23 mouse cellular contexts compared by ENCODE assay signal in genomic region chr13:76393106-76393505, GRCm38 (mm10). TPM values are rescaled to one million over a fixed set of nuclear protein-coding genes. Genes with fewer than 3 reads are reported as not detected.
DNase-seq lines count a peak whose midpoint lies in the region; ATAC-seq lines count a peak whose summit lies in the region.
"Had no signal": no experiment of that assay in that cellular context is flagged by ENCODE, and none has a peak within 500 bp of the region (broad histone marks: within the 10 kb centered on the region; RNA-seq: fewer than 3 reads in every experiment).

No protein-coding gene starts in this region.

- ATAC-seq in common myeloid progenitor, adult 5-6 weeks (replicated peaks; ENCODE audit: low read depth, poor library complexity, severe bottlenecking), result peak; percentile 61
- ATAC-seq in monocyte, adult 5-6 weeks (replicated peaks; ENCODE audit: insufficient number of reproducible peaks, low FRiP score, low TSS enrichment, poor library complexity, severe bottlenecking), result 0 out of 2 replicates have a peak, but pooled peaks have one; percentile 40
- ATAC-seq in midbrain, embryonic 13.5 days, result no peak
- ATAC-seq: CD4-positive, CD25-positive, alpha-beta regulatory T cell, adult 4 months; forebrain, embryonic 14.5 days; forebrain, postnatal 0 days; hindbrain, postnatal 0 days; inflammation-experienced regulatory T-cells, adult 6 months had no signal

- H3K27me3 ChIP-seq in midbrain, embryonic 13.5 days, result no peaks in the 10 kb centered on the region

- peak; percentile 21 for DNase-seq in 416B (ENCODE audit: low read depth)
- DNase-seq in frontal cortex, postnatal 14 days (ENCODE audit: low spot score in 2 of 2), result no peak
- DNase-seq in urinary bladder, postnatal 25 days (ENCODE audit: low spot score), result no peak
- DNase-seq: adrenal gland, adult 2 months; adrenal gland, postnatal 14 days; cerebellum, adult 11-12 months; cerebellum, adult 8-10 months; cerebellum, postnatal 10 days; cerebellum, postnatal 36 days; forebrain, postnatal 0 days; gastrocnemius, postnatal 25 days; heart, postnatal 36 days had no signal

- H3K9me3 ChIP-seq in midbrain, embryonic 13.5 days, result no peaks in the 10 kb centered on the region

- H3K4me1 ChIP-seq in midbrain, embryonic 13.5 days (replicated peaks), result no peaks in the 10 kb centered on the region

- no peak overlapping the region for H3K4me3 ChIP-seq in macrophage (ENCODE audit: inconsistent target)
- H3K4me3 ChIP-seq in midbrain, embryonic 13.5 days (replicated peaks), result no peak overlapping the region

- peak overlapping the region; percentile 12; the same call in 1 of the 2 replicates for H3K27ac ChIP-seq in macrophage
- H3K27ac ChIP-seq in midbrain, embryonic 13.5 days, result no peak overlapping the region
- H3K27ac ChIP-seq: hindbrain, embryonic 14.5 days; hindbrain, postnatal 0 days had no signal

- H3K9ac ChIP-seq in midbrain, embryonic 13.5 days (replicated peaks), result no peak overlapping the region
- H3K9ac ChIP-seq: forebrain, postnatal 0 days; hindbrain, embryonic 14.5 days had no signal

- H3K36me3 ChIP-seq in macrophage (ENCODE audit: inconsistent target), result no peaks in the 10 kb centered on the region
- H3K36me3 ChIP-seq in midbrain, embryonic 13.5 days, result no peaks in the 10 kb centered on the region

- 18% methylated on average over 3 of the region's 3 CpGs for WGBS in macrophage (ENCODE audit: missing documents)
- 84% methylated on average over 3 of the region's 3 CpGs for WGBS in midbrain, embryonic 13.5 days

- no peak overlapping the region for H3K4me2 ChIP-seq in midbrain, embryonic 13.5 days (replicated peaks)
- H3K4me2 ChIP-seq: heart, embryonic 11.5 days; hindbrain, embryonic 14.5 days had no signal

- no peaks in the 10 kb centered on the region for H3K79me2 ChIP-seq in macrophage (ENCODE audit: inconsistent target)

RNA-seq across cellular contexts. Expression of gene Mctp1, which starts 8.8 kb away (rescaled TPM):
- total RNA-seq in common myeloid progenitor, adult 5-6 weeks (2017), result 44.1 and 44.2 TPM in 2 replicates
- 100 to 1,000 TPM in 12 of 26 experiments, 10 to 100 TPM in 14; 29.5 to 208 (median 79.3) TPM for total RNA-seq in macrophage (2018; cell fraction: chromatin; rRNA removed)
- total RNA-seq in macrophage (2018; cell fraction: cytosol; rRNA removed), result 10 to 100 TPM in 24 of 26 experiments, 1 to 10 TPM in 2; 9.5 to 38.8 (median 24.3) TPM
- 100 to 1,000 TPM in 10 of 26 experiments, 10 to 100 TPM in 16; 19.6 to 153 (median 58.5) TPM for total RNA-seq in macrophage (2018; cell fraction: nucleus; rRNA removed)
- 13.5 to 23.3 TPM (median 20.2 TPM) in 3 replicates for polyA plus RNA-seq in macrophage (2018)
- total RNA-seq in monocyte, adult 5-6 weeks (2017), result 46.0 to 66.4 TPM (median 46.1 TPM) in 3 replicates
- 4.1 and 5.8 TPM in 2 replicates for polyA plus RNA-seq in midbrain, embryonic 13.5 days (2015; fragmentation: Nextera tagmentation; extraction: Ambion mirVana)
- total RNA-seq: MEL had no signal
